Comparison of ENCODE assay signal across 13 mouse cellular contexts in the genomic region with DNA sequence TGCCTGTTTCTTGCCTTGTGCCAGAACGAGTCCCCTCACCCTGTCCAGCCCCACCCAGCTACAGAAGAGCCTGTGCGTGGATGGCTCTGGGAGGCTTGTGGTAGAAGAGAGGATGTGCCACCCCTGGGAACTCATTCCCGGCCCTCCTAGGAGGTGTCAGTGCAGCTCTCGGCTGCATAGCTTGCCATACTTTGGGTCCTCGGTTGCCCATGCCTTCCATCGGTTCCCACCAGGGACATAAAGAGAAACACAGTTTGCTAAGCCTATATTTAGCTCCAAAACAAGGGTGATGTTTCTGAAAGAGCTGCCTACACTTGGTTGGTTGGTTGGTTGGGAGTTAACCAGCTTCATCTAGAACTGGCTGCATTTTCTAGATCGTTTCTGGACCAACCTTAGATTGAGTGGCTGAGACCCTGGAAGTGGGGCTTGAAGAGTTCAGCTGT. TPM values are rescaled to one million over a fixed set of nuclear protein-coding genes. Genes with fewer than 3 reads are reported as not detected.
DNase-seq lines count a peak whose midpoint lies in the region; ATAC-seq and TF ChIP-seq lines count a peak whose summit lies in the region.
"Had no signal": no experiment of that assay in that cellular context is flagged by ENCODE, and none has a peak within 500 bp of the region (broad histone marks: within the 10 kb centered on the region; RNA-seq: fewer than 3 reads in every experiment).

No protein-coding gene starts in this region.

- no peaks in the 10 kb centered on the region for H3K9me3 ChIP-seq in forebrain, embryonic 15.5 days
- H3K9me3 ChIP-seq in hindbrain, postnatal 0 days (ENCODE audit: low read length): no peaks in the 10 kb centered on the region
- H3K9me3 ChIP-seq in neural tube, embryonic 14.5 days (ENCODE audit: control insufficient read depth, low read length): no peaks in the 10 kb centered on the region
- H3K9me3 ChIP-seq: limb, embryonic 13.5 days; lung, embryonic 15.5 days had no signal

- no peaks in the 10 kb centered on the region for H3K36me3 ChIP-seq in forebrain, embryonic 15.5 days
- no peaks in the 10 kb centered on the region for H3K36me3 ChIP-seq in hindbrain, postnatal 0 days (ENCODE audit: insufficient read depth, low read length)
- no peaks in the 10 kb centered on the region for H3K36me3 ChIP-seq in neural tube, embryonic 14.5 days (ENCODE audit: control insufficient read depth, insufficient read depth, low read length)
- H3K36me3 ChIP-seq: limb, embryonic 13.5 days; lung, embryonic 15.5 days had no signal

- ATAC-seq in forebrain, embryonic 15.5 days (replicated peaks): no peak
- ATAC-seq in hindbrain, postnatal 0 days: no peak
- ATAC-seq in neural tube, embryonic 14.5 days (ENCODE audit: low read depth): no peak

- peaks cover 15% of the 10 kb centered on the region; the same call in 1 of the 2 replicates for H3K27me3 ChIP-seq in forebrain, embryonic 15.5 days
- peaks cover 11% of the 10 kb centered on the region for H3K27me3 ChIP-seq in hindbrain, postnatal 0 days (ENCODE audit: insufficient read depth, low read length)
- H3K27me3 ChIP-seq in neural tube, embryonic 14.5 days (ENCODE audit: control insufficient read depth, insufficient read depth, low read length): peaks cover 14% of the 10 kb centered on the region

- H3K4me2 ChIP-seq in forebrain, embryonic 15.5 days (replicated peaks): peak overlapping the region; percentile 95
- H3K4me2 ChIP-seq in hindbrain, postnatal 0 days (ENCODE audit: low read depth, low read length): peak overlapping the region; percentile 68
- H3K4me2 ChIP-seq in neural tube, embryonic 14.5 days (ENCODE audit: low read depth, low read length): peak overlapping the region; percentile 93
- H3K4me2 ChIP-seq: limb, embryonic 13.5 days; lung, embryonic 15.5 days had no signal

- H3K9ac ChIP-seq in forebrain, embryonic 15.5 days (replicated peaks): peak overlapping the region; percentile 60
- peak overlapping the region; percentile 65 for H3K9ac ChIP-seq in hindbrain, postnatal 0 days (replicated peaks; ENCODE audit: low read length)
- H3K9ac ChIP-seq in neural tube, embryonic 14.5 days (replicated peaks; ENCODE audit: low read depth, low read length): 0 out of 2 replicates have a peak overlapping the region, but pooled peaks have one; percentile 74
- H3K9ac ChIP-seq: limb, embryonic 13.5 days; lung, embryonic 15.5 days had no signal

- DNase-seq in left cerebral cortex, adult 2 months (ENCODE audit: extremely low spot score in 1 of 2, low spot score in 2 of 2): peak in 1 of 2 experiments; percentile 55
- DNase-seq in left cerebral cortex, postnatal 36 days (ENCODE audit: low spot score in 2 of 2): no peak
- no peak for DNase-seq in hindbrain, postnatal 0 days (ENCODE audit: low spot score)
- DNase-seq in adrenal gland, postnatal 10 days: no peak
- DNase-seq in heart, postnatal 25 days (ENCODE audit: low spot score): no peak
- DNase-seq: cerebellum, postnatal 14 days; gastrocnemius, postnatal 36 days; heart, postnatal 14 days; kidney, postnatal 10 days had no signal

- intact Hi-C loops in left cerebral cortex, adult 2 months (cut with DNase I): loop anchor here (5.0 to 10.0 kb wide), 7 partner anchors 173 to 803 kb away; no protein-coding TSS in a partner anchor
- intact Hi-C loops in left cerebral cortex, postnatal 36 days (cut with DNase I): loop anchor here (5.0 to 10.0 kb wide), 7 partner anchors 43 to 1281 kb away; no protein-coding TSS in a partner anchor
- intact Hi-C loops in heart, postnatal 25 days (cut with DNase I): loop anchor here (5.0 kb wide), 3 partner anchors 428 to 1198 kb away; no protein-coding TSS in a partner anchor

- no peak for TF ChIP-seq CTCF in left cerebral cortex, adult 2 months (IDR thresholded peaks at IDR 0.05)
- TF ChIP-seq CTCF in hindbrain, postnatal 0 days (IDR thresholded peaks at IDR 0.05; ENCODE audit: low read depth): no peak

- 7% methylated on average over 7 of the region's 7 CpGs for WGBS in forebrain, embryonic 15.5 days
- WGBS in hindbrain, postnatal 0 days: 6% methylated on average over 7 of the region's 7 CpGs
- 7% methylated on average over 7 of the region's 7 CpGs for WGBS in neural tube, embryonic 14.5 days

- H3K27ac ChIP-seq in left cerebral cortex, adult 2 months: peak overlapping the region; percentile 94
- H3K27ac ChIP-seq in forebrain, embryonic 15.5 days (replicated peaks): peak overlapping the region; percentile 59
- H3K27ac ChIP-seq in hindbrain, postnatal 0 days: peak overlapping the region; percentile 79; the same call in 1 of the 2 replicates
- H3K27ac ChIP-seq in neural tube, embryonic 14.5 days (ENCODE audit: low read depth, low read length): peak overlapping the region; percentile 18; the same call in 1 of the 2 replicates
- H3K27ac ChIP-seq: limb, embryonic 13.5 days; lung, embryonic 15.5 days had no signal

- peak overlapping the region; percentile 82 for H3K4me3 ChIP-seq in left cerebral cortex, adult 2 months
- H3K4me3 ChIP-seq in forebrain, embryonic 15.5 days: peak overlapping the region; percentile 66
- peak overlapping the region; percentile 47 for H3K4me3 ChIP-seq in hindbrain, postnatal 0 days (ENCODE audit: low read length)
- H3K4me3 ChIP-seq in neural tube, embryonic 14.5 days (ENCODE audit: low read depth, low read length): peak overlapping the region; percentile 53
- H3K4me3 ChIP-seq: limb, embryonic 13.5 days; lung, embryonic 15.5 days had no signal

- peaks cover 35% of the 10 kb centered on the region for H3K4me1 ChIP-seq in forebrain, embryonic 15.5 days
- peaks cover 5% of the 10 kb centered on the region; the same call in 1 of the 2 replicates for H3K4me1 ChIP-seq in hindbrain, postnatal 0 days (ENCODE audit: insufficient read depth, low read length)
- H3K4me1 ChIP-seq in neural tube, embryonic 14.5 days (ENCODE audit: control insufficient read depth, insufficient read depth, low read length): peaks cover 12% of the 10 kb centered on the region; the same call in 1 of the 2 replicates

RNA-seq across cellular contexts. Expression of gene Tmem132b, which starts 2.6 kb away (rescaled TPM):
- 100 to 1,000 TPM; 135 to 141 TPM for total RNA-seq in left cerebral cortex, adult 2 months (2021)
- total RNA-seq in left cerebral cortex, postnatal 36 days (2021): 100 to 1,000 TPM; 140 to 144 TPM
- 8.2 and 8.3 TPM in 2 replicates for polyA plus RNA-seq in forebrain, embryonic 15.5 days (2015; fragmentation: Nextera tagmentation; extraction: Ambion mirVana)
- total RNA-seq in hindbrain, postnatal 0 days (2014; rRNA removed): 45.9 and 46.6 TPM in 2 replicates
- polyA plus RNA-seq in hindbrain, postnatal 0 days (2015; fragmentation: Nextera tagmentation; extraction: Ambion mirVana): 6.1 and 6.9 TPM in 2 replicates
- 5.5 and 6.2 TPM in 2 replicates for polyA plus RNA-seq in neural tube, embryonic 14.5 days (2014; fragmentation: Nextera tagmentation; extraction: Ambion mirVana)
- total RNA-seq in adrenal gland, postnatal 10 days (2021): 1 to 10 TPM in 1 of 2 experiments, under 1 TPM in 1; 0.70 to 1.2 TPM
- not detected for total RNA-seq in heart, postnatal 25 days (2021)
- total RNA-seq: heart, postnatal 14 days had no signal

RNA-seq across cellular contexts. Expression of gene Aacs, which starts 58.6 kb away (rescaled TPM):
- 10 to 100 TPM; 43.7 to 48.0 TPM for total RNA-seq in left cerebral cortex, adult 2 months (2021)
- 10 to 100 TPM; 41.0 to 51.2 TPM for total RNA-seq in left cerebral cortex, postnatal 36 days (2021)
- 81.1 and 82.4 TPM in 2 replicates for polyA plus RNA-seq in forebrain, embryonic 15.5 days (2015; fragmentation: Nextera tagmentation; extraction: Ambion mirVana)
- total RNA-seq in hindbrain, postnatal 0 days (2014; rRNA removed): 124 and 125 TPM in 2 replicates
- 77.3 and 77.6 TPM in 2 replicates for polyA plus RNA-seq in hindbrain, postnatal 0 days (2015; fragmentation: Nextera tagmentation; extraction: Ambion mirVana)
- polyA plus RNA-seq in neural tube, embryonic 14.5 days (2014; fragmentation: Nextera tagmentation; extraction: Ambion mirVana): 78.9 and 79.8 TPM in 2 replicates
- 10 to 100 TPM; 18.1 to 18.5 TPM for total RNA-seq in adrenal gland, postnatal 10 days (2021)
- total RNA-seq in heart, postnatal 25 days (2021): 1 to 10 TPM; 3.0 to 4.1 TPM

Comparison
In these comparisons a context has a peak if more than half of its experiments do, and no peak if none do; other contexts are left out.
1. H3K27ac ChIP-seq: peak in every context shown above with its lines; median percentile 94 in left cerebral cortex, adult 2 months; 79 in hindbrain, postnatal 0 days; 59 in forebrain, embryonic 15.5 days; 18 in neural tube, embryonic 14.5 days.
2. RNA of gene Tmem132b, which starts 2.6 kb away (total RNA-seq): 140 to 144 TPM in left cerebral cortex, postnatal 36 days, 135 to 141 TPM in left cerebral cortex, adult 2 months and 45.9 to 46.6 TPM in hindbrain, postnatal 0 days; 0.70 to 1.2 TPM in adrenal gland, postnatal 10 days and not detected in heart, postnatal 25 days; every median in the first group is over 10 times any median in the second.
3. Peak in every context shown above with its lines, with median percentiles within 50 percentile points of each other: H3K4me3 ChIP-seq, H3K4me2 ChIP-seq and H3K9ac ChIP-seq.